Mouse (Mus musculus) midbrain, embryonic 16.5 days (tissue): ENCODE measurements around the gene Lrrc36. TPM values are rescaled to one million over a fixed set of nuclear protein-coding genes. Genes with fewer than 3 reads are reported as not detected.
A peak's percentile ranks its signal among the peaks of the same experiment; 100 is the strongest.

ENCODE experiments used
- ATAC-seq: fragments of 200-750 bp; cut with Nextera tagmentation; 2 replicates; pipeline ENCODE4 v1.8.0; 2017; ENCODE audit warnings: moderate TSS enrichment
- H3K27ac ChIP-seq: fragments of 300-500 bp; sonication (generic); 2 replicates; pipeline ENCODE4 v1.5.1; 2014; ENCODE audit warnings: mild to moderate bottlenecking, low read length, mixed read lengths
- H3K27me3 ChIP-seq: fragments of 300-500 bp; sonication (generic); 2 replicates; pipeline ENCODE4 v1.6.1; 2014; ENCODE audit warnings: low read depth, low read length, mixed read lengths; ENCODE audit not compliant: control insufficient read depth, insufficient read depth
- H3K36me3 ChIP-seq: fragments of 300-500 bp; sonication (generic); 2 replicates; pipeline ENCODE4 v1.6.1; 2014; ENCODE audit warnings: mild to moderate bottlenecking, low read length, moderate library complexity, mixed read lengths; ENCODE audit not compliant: control insufficient read depth, insufficient read depth
- H3K4me1 ChIP-seq: fragments of 300-500 bp; sonication (generic); 2 replicates; pipeline ENCODE4 v1.6.1; 2014; ENCODE audit warnings: mild to moderate bottlenecking, low read length, mixed read lengths; ENCODE audit not compliant: control insufficient read depth, insufficient read depth
- H3K4me2 ChIP-seq: fragments of 300-500 bp; sonication (generic); 2 replicates; pipeline ENCODE4 v1.6.1; 2014; ENCODE audit warnings: mild to moderate bottlenecking, low read length, mixed read lengths
- H3K4me3 ChIP-seq: fragments of 300-500 bp; sonication (generic); 2 replicates; pipeline ENCODE4 v1.5.1; 2014; ENCODE audit warnings: low read depth, mild to moderate bottlenecking, low read length, moderate library complexity, mixed read lengths
- H3K9ac ChIP-seq: fragments of 300-500 bp; sonication (generic); 2 replicates; pipeline ENCODE4 v1.6.1; 2014; ENCODE audit warnings: low read depth, low read length, mixed read lengths
- H3K9me3 ChIP-seq: fragments of 300-500 bp; sonication (generic); replicated peaks from 2 replicates; pipeline ENCODE4 v1.6.1; 2014; ENCODE audit warnings: mild to moderate bottlenecking, low read length, mixed read lengths; ENCODE audit not compliant: control insufficient read depth, poor library complexity, severe bottlenecking
- WGBS: fragments of 180-500 bp; shearing (Covaris S2); extraction: QIAGEN DNeasy Blood & Tissue Kit; methylation state at CpG from one replicate; pipeline ENCODE4 v1.1.7; 2014; 5-methylcytosine and 5-hydroxymethylcytosine counted together
- polyA plus RNA-seq: library from polyadenylated mRNA; unstranded; fragments of >200 nt; fragmentation: Nextera tagmentation; extraction: Ambion mirVana; gene quantifications from 2 replicates; pipeline ENCODE4 v1.2.1, GENCODE M21; 2015

Gene Lrrc36
- polyA plus RNA-seq, 1 experiment from 2014 or later, result 0.85 TPM

- Histone ChIP-seq H3K27ac (no peak overlapping the region), H3K9ac (no peak overlapping the region), H3K27me3 (no peaks in the 10 kb centered on the region), H3K4me2 (no peak overlapping the region), H3K9me3 (no peaks in the 10 kb centered on the region), H3K4me1 (peaks cover 6% of the 10 kb centered on the region), H3K36me3 (no peaks in the 10 kb centered on the region), H3K4me3 (no peak overlapping the region)
- 95% methylated on average over 6 of the region's 6 CpGs for WGBS
- ATAC-seq, result no peak
Observed at GRCm38 (mm10) chr8:105409947-105410346, 3.4 kb upstream of the Lrrc36 start.

- 67% methylated on average over 2 of the region's 2 CpGs for WGBS
- Histone ChIP-seq H3K36me3 (no peaks in the 10 kb centered on the region), H3K4me1 (no peaks in the 10 kb centered on the region), H3K27me3 (no peaks in the 10 kb centered on the region), H3K4me2 (no peak overlapping the region), H3K9ac (no peak overlapping the region), H3K4me3 (no peak overlapping the region), H3K9me3 (no peaks in the 10 kb centered on the region), H3K27ac (no peak overlapping the region)
- ATAC-seq, result no peak
Observed at GRCm38 (mm10) chr8:105418992-105419391, 5.6 kb downstream of the Lrrc36 start.

GRCm38 (mm10) chr8:105419800-105420199, 6.4 kb downstream of the Lrrc36 start:
- no peaks in the 10 kb centered on the region for H3K36me3 ChIP-seq
- H3K27me3 ChIP-seq, result no peaks in the 10 kb centered on the region
- ATAC-seq, result no peak

GRCm38 (mm10) chr8:105422006-105422405, 8.6 kb downstream of the Lrrc36 start:
- no peaks in the 10 kb centered on the region for H3K36me3 ChIP-seq
- H3K4me2 ChIP-seq, result no peak overlapping the region
- 74% methylated on average over 1 of the region's 1 CpGs for WGBS
- H3K27me3 ChIP-seq, result no peaks in the 10 kb centered on the region
- ATAC-seq, result no peak
- no peak overlapping the region for H3K27ac ChIP-seq
- no peak overlapping the region for H3K4me3 ChIP-seq
- H3K9me3 ChIP-seq, result no peaks in the 10 kb centered on the region
- no peak overlapping the region for H3K9ac ChIP-seq
- H3K4me1 ChIP-seq, result no peaks in the 10 kb centered on the region

More at GRCm38 (mm10) chr8:105419800-105420199, 6.4 kb downstream of the Lrrc36 start:
- Histone ChIP-seq H3K27ac (no peak overlapping the region), H3K4me2 (no peak overlapping the region), H3K4me1 (no peaks in the 10 kb centered on the region), H3K9ac (no peak overlapping the region), H3K4me3 (no peak overlapping the region), H3K9me3 (no peaks in the 10 kb centered on the region)
- WGBS, result 94% methylated on average over 4 of the region's 4 CpGs

GRCm38 (mm10) chr8:105426878-105427277, 13.5 kb downstream of the Lrrc36 start:
- H3K4me2 ChIP-seq, result no peak overlapping the region
- no peaks in the 10 kb centered on the region for H3K27me3 ChIP-seq
- WGBS, result 81% methylated on average over 6 of the region's 6 CpGs
- no peak overlapping the region for H3K9ac ChIP-seq
- ATAC-seq, result no peak
- peaks cover 4% of the 10 kb centered on the region; the same call in 1 of the 2 replicates for H3K4me1 ChIP-seq
- H3K9me3 ChIP-seq, result no peaks in the 10 kb centered on the region
- no peaks in the 10 kb centered on the region for H3K36me3 ChIP-seq
- no peak overlapping the region for H3K4me3 ChIP-seq
- H3K27ac ChIP-seq, result no peak overlapping the region

- H3K27ac ChIP-seq, result no peak overlapping the region
- no peaks in the 10 kb centered on the region for H3K9me3 ChIP-seq
- H3K4me1 ChIP-seq, result peaks cover 12% of the 10 kb centered on the region
- H3K27me3 ChIP-seq, result no peaks in the 10 kb centered on the region
- no peak overlapping the region for H3K9ac ChIP-seq
- H3K4me3 ChIP-seq, result no peak overlapping the region
- H3K36me3 ChIP-seq, result no peaks in the 10 kb centered on the region
- WGBS, result 45% methylated on average over 7 of the region's 7 CpGs
- H3K4me2 ChIP-seq, result no peak overlapping the region
- ATAC-seq, result no peak
Observed at GRCm38 (mm10) chr8:105431743-105432515, 18.6 kb downstream of the Lrrc36 start.

- Histone ChIP-seq H3K27me3 (no peaks in the 10 kb centered on the region), H3K4me2 (no peak overlapping the region), H3K4me1 (peaks cover 12% of the 10 kb centered on the region), H3K27ac (0 out of 2 replicates have a peak overlapping the region, but pooled peaks have one; percentile 13), H3K36me3 (no peaks in the 10 kb centered on the region), H3K4me3 (no peak overlapping the region), H3K9ac (no peak overlapping the region), H3K9me3 (no peaks in the 10 kb centered on the region)
- ATAC-seq, result no peak
- 23% methylated on average over 6 of the region's 6 CpGs for WGBS
Observed at GRCm38 (mm10) chr8:105433021-105433420, 19.6 kb downstream of the Lrrc36 start.

- Histone ChIP-seq H3K36me3 (no peaks in the 10 kb centered on the region), H3K4me2 (no peak overlapping the region), H3K4me3 (no peak overlapping the region), H3K9ac (no peak overlapping the region), H3K27ac (no peak overlapping the region), H3K4me1 (peaks cover 12% of the 10 kb centered on the region), H3K27me3 (no peaks in the 10 kb centered on the region), H3K9me3 (no peaks in the 10 kb centered on the region)
- no peak for ATAC-seq
- WGBS, result 22% methylated on average over 5 of the region's 5 CpGs
Observed at GRCm38 (mm10) chr8:105433511-105433910, 20.1 kb downstream of the Lrrc36 start.

GRCm38 (mm10) chr8:105434136-105434535, 20.8 kb downstream of the Lrrc36 start:
- ATAC-seq, result no peak
- no peak overlapping the region for H3K27ac ChIP-seq
- 58% methylated on average over 5 of the region's 5 CpGs for WGBS

More at GRCm38 (mm10) chr8:105434136-105434535, 20.8 kb downstream of the Lrrc36 start:
- Histone ChIP-seq H3K36me3 (no peaks in the 10 kb centered on the region), H3K27me3 (no peaks in the 10 kb centered on the region), H3K4me2 (no peak overlapping the region), H3K4me3 (no peak overlapping the region), H3K9ac (no peak overlapping the region), H3K4me1 (peaks cover 12% of the 10 kb centered on the region), H3K9me3 (no peaks in the 10 kb centered on the region)
